Mouse (Mus musculus) cerebellum, adult 2 months (tissue): ENCODE measurements at regions not wholly inside any gene's neighbourhood (a gene's known extent, or its start where the extent isn't known, plus 50 kb on each side); places are given as distances from the start of the nearest gene placed in this dataset.

ENCODE experiments used
- CTCF ChIP-seq: fragments of 200-500 bp; IDR thresholded peaks from 2 replicates; pipeline ENCODE4 v1.5.1; 2011; ENCODE audit warnings: low read depth, mild to moderate bottlenecking, control low read depth, low read length, moderate library complexity, borderline replicate concordance; ENCODE audit not compliant: insufficient read depth
- POLR2A ChIP-seq: fragments of 200-500 bp; IDR thresholded peaks from 2 replicates; pipeline ENCODE4 v1.6.1; 2011; ENCODE audit warnings: low read length, control low read depth, borderline replicate concordance; ENCODE audit not compliant: insufficient read depth

- TF ChIP-seq CTCF (no peak), POLR2A (no peak)
These were observed 628.1 kb upstream of the Auts2 start for GRCm38 (mm10) chr5:133171266-133171665.
